Mouse (Mus musculus): ENCODE results near the gene Lag3.

- no peak for TF ChIP-seq CTCF (IDR thresholded peaks at IDR 0.05; ENCODE audit: low read depth, low read length)
- no peak for TF ChIP-seq GATA1 (IDR thresholded peaks at IDR 0.05; ENCODE audit: borderline replicate concordance, low read length)
- TF ChIP-seq POLR2AphosphoS5 (IDR thresholded peaks at IDR 0.05; ENCODE audit: insufficient replicate concordance, low read depth, low read length): no peak
- TF ChIP-seq GATA2 (IDR thresholded peaks at IDR 0.05; ENCODE audit: borderline replicate concordance, low read depth, low read length): no peak
- no peak for TF ChIP-seq TAL1 (conservative IDR thresholded peaks at IDR 0.05; ENCODE audit: low read depth, low read length)
These were observed 52.8 kb downstream of the Lag3 start for GRCm38 (mm10) chr6:124858561-124859318.
